Mouse (Mus musculus) MEL (cell line): ENCODE measurements around the gene Fam151a. TPM values are rescaled to one million over a fixed set of nuclear protein-coding genes. Genes with fewer than 3 reads are reported as not detected.

Source experiments
- DNase-seq: peaks from one replicate; pipeline ENCODE4 v3.0.0; 2011; ENCODE audit warnings: low read depth, low spot score
- H3K27ac ChIP-seq: 2 replicates; pipeline ENCODE4 v1.5.1; 2012; ENCODE audit warnings: low read depth, mild to moderate bottlenecking, control low read depth, low read length, moderate library complexity; ENCODE audit not compliant: control insufficient read depth
- H3K27me3 ChIP-seq, 2 experiments: fragments of 150-350 bp in 1 of 2; sonication (generic) in 1 of 2; 2 replicates each; pipeline ENCODE4 v1.6.1; 2012; ENCODE audit warnings: low read length in 2 of 2, mild to moderate bottlenecking in 2 of 2, improper control_type of control experiment in 1 of 2, moderate library complexity in 1 of 2; ENCODE audit not compliant: insufficient read depth in 2 of 2, control insufficient read depth in 1 of 2
- H3K36me3 ChIP-seq, 2 experiments: 2 replicates each; pipeline ENCODE4 v1.6.1; 2012 to 2014; ENCODE audit warnings: low read length in 2 of 2, improper control_type of control experiment in 1 of 2, inconsistent platforms in 1 of 2, mild to moderate bottlenecking in 1 of 2; ENCODE audit not compliant: insufficient read depth in 2 of 2, control insufficient read depth in 1 of 2
- H3K4me1 ChIP-seq, 2 experiments: fragments of 150-350 bp in 1 of 2; sonication (generic) in 1 of 2; 2 replicates each; pipeline ENCODE4 v1.6.1; 2012; ENCODE audit warnings: low read length in 2 of 2, improper control_type of control experiment in 1 of 2, mild to moderate bottlenecking in 1 of 2; ENCODE audit not compliant: insufficient read depth in 2 of 2, control insufficient read depth in 1 of 2
- H3K4me3 ChIP-seq, 2 experiments: fragments of 150-350 bp in 1 of 2; sonication (generic) in 1 of 2; 2 replicates each; pipeline ENCODE4 v1.5.1; 2012; ENCODE audit warnings: low read depth in 2 of 2, low read length in 2 of 2, mild to moderate bottlenecking in 2 of 2, moderate library complexity in 2 of 2, control low read depth in 1 of 2, improper control_type of control experiment in 1 of 2; ENCODE audit not compliant: control insufficient read depth in 1 of 2, insufficient read depth in 1 of 2
- H3K79me2 ChIP-seq: 2 replicates; pipeline ENCODE4 v1.6.1; 2012; ENCODE audit warnings: mild to moderate bottlenecking, low read length, moderate library complexity; ENCODE audit not compliant: control insufficient read depth, poor library complexity, insufficient read depth
- H3K9ac ChIP-seq: 2 replicates; pipeline ENCODE4 v1.6.1; 2012; ENCODE audit warnings: low read depth, mild to moderate bottlenecking, control low read depth, low read length, moderate library complexity; ENCODE audit not compliant: control insufficient read depth, poor library complexity, severe bottlenecking
- H3K9me3 ChIP-seq: fragments of 150-350 bp; sonication (generic); replicated peaks from 2 replicates; pipeline ENCODE4 v1.6.1; 2012; ENCODE audit warnings: mild to moderate bottlenecking, low read length, improper control_type of control experiment, moderate library complexity; ENCODE audit not compliant: insufficient read depth
- BHLHE40 ChIP-seq: IDR thresholded peaks from 2 replicates; pipeline ENCODE4 v1.6.1; 2012; ENCODE audit warnings: low read depth, mild to moderate bottlenecking, inconsistent platforms, low read length, improper control_type of control experiment, borderline replicate concordance
- E2F4 ChIP-seq: IDR thresholded peaks from 2 replicates; pipeline ENCODE4 v1.6.1; 2011; ENCODE audit warnings: low read depth, low read length, improper control_type of control experiment, borderline replicate concordance
- ELF1 ChIP-seq: IDR thresholded peaks from 2 replicates; pipeline ENCODE4 v1.6.1; 2014; ENCODE audit warnings: low read depth, mild to moderate bottlenecking, inconsistent platforms, low read length, improper control_type of control experiment, moderate library complexity
- GABPA ChIP-seq: IDR thresholded peaks from 2 replicates; pipeline ENCODE4 v1.6.1; 2012; ENCODE audit warnings: low read depth, mild to moderate bottlenecking, inconsistent platforms, low read length, improper control_type of control experiment, moderate library complexity
- GATA1 ChIP-seq: IDR thresholded peaks from 2 replicates; pipeline ENCODE4 v1.6.1; 2011; ENCODE audit warnings: low read depth, low read length, improper control_type of control experiment
- KAT2A ChIP-seq: conservative IDR thresholded peaks from 2 replicates; pipeline ENCODE4 v1.6.1; 2012; ENCODE audit warnings: low read depth, low read length, improper control_type of control experiment, inconsistent platforms
- MAX ChIP-seq: IDR thresholded peaks from 2 replicates; pipeline ENCODE4 v1.6.1; 2011; ENCODE audit warnings: low read length, improper control_type of control experiment
- MEF2A ChIP-seq: IDR thresholded peaks from 2 replicates; pipeline ENCODE4 v1.6.1; 2014; ENCODE audit warnings: low read depth, mild to moderate bottlenecking, inconsistent platforms, low read length, improper control_type of control experiment; ENCODE audit not compliant: poor library complexity, insufficient replicate concordance, severe bottlenecking; ENCODE audit errors: extremely low read depth
- MXI1 ChIP-seq: IDR thresholded peaks from 2 replicates; pipeline ENCODE4 v1.6.1; 2011; ENCODE audit warnings: mild to moderate bottlenecking, low read depth, low read length, improper control_type of control experiment
- MYC ChIP-seq: IDR thresholded peaks from 2 replicates; pipeline ENCODE4 v1.6.1; 2011; ENCODE audit warnings: low read depth, mild to moderate bottlenecking, low read length, improper control_type of control experiment, moderate library complexity
- NRF1 ChIP-seq: IDR thresholded peaks from 2 replicates; pipeline ENCODE4 v1.6.1; 2014; ENCODE audit warnings: low read depth, mild to moderate bottlenecking, inconsistent platforms, low read length, improper control_type of control experiment, moderate library complexity; ENCODE audit not compliant: poor library complexity, insufficient read depth, severe bottlenecking
- POLR2A ChIP-seq, 2 experiments: IDR thresholded peaks; 2 replicates each; pipeline ENCODE4 v1.6.1; 2011 to 2012; ENCODE audit warnings: low read length in 2 of 2, mild to moderate bottlenecking in 2 of 2, control low read depth in 1 of 2, improper control_type of control experiment in 1 of 2, low read depth in 1 of 2, moderate library complexity in 1 of 2; ENCODE audit not compliant: control insufficient read depth in 1 of 2, insufficient read depth in 1 of 2, poor library complexity in 1 of 2
- RAD21 ChIP-seq: IDR thresholded peaks from 2 replicates; pipeline ENCODE4 v1.6.1; 2011; ENCODE audit warnings: mild to moderate bottlenecking, low read depth, low read length, improper control_type of control experiment
- SIN3A ChIP-seq: IDR thresholded peaks from 2 replicates; pipeline ENCODE4 v1.6.1; 2012; ENCODE audit warnings: low read length, improper control_type of control experiment, inconsistent platforms
- TCF12 ChIP-seq: IDR thresholded peaks from 2 replicates; pipeline ENCODE4 v1.6.1; 2014; ENCODE audit warnings: low read depth, mild to moderate bottlenecking, inconsistent platforms, low read length, improper control_type of control experiment, moderate library complexity
- USF1 ChIP-seq: IDR thresholded peaks from 2 replicates; pipeline ENCODE4 v1.6.1; 2014; ENCODE audit warnings: low read depth, mild to moderate bottlenecking, inconsistent platforms, low read length, improper control_type of control experiment, moderate library complexity
- ZKSCAN1 ChIP-seq: IDR thresholded peaks from 2 replicates; pipeline ENCODE4 v1.6.1; 2012; ENCODE audit warnings: low read depth, mild to moderate bottlenecking, inconsistent platforms, low read length, improper control_type of control experiment, moderate library complexity
- ZMIZ1 ChIP-seq: IDR thresholded peaks from 2 replicates; pipeline ENCODE4 v1.6.1; 2012; ENCODE audit warnings: low read depth, mild to moderate bottlenecking, inconsistent platforms, low read length, improper control_type of control experiment, moderate library complexity
- ZNF384 ChIP-seq: IDR thresholded peaks from 2 replicates; pipeline ENCODE4 v1.6.1; 2012; ENCODE audit warnings: low read depth, mild to moderate bottlenecking, inconsistent platforms, low read length, improper control_type of control experiment
- polyA plus RNA-seq, 2 experiments: library from polyadenylated mRNA; stranded (reverse) in 1 of 2; unstranded in 1 of 2; fragments of >175 nt in 1 of 2; fragments of >200 nt in 1 of 2; gene quantifications; 2 replicates each; pipeline versions ENCODE4 v1.2.1 to v1.2.4; 2012; ENCODE audit warnings: low replicate concordance in 2 of 2, low read depth in 1 of 2; ENCODE audit not compliant: insufficient read length in 2 of 2, insufficient read depth in 1 of 2, missing spikeins in 1 of 2
- total RNA-seq: library from RNA; depleted of rRNA; stranded (reverse); fragments of 300-350 nt; gene quantifications from 2 replicates; pipeline ENCODE4 v1.2.3, GENCODE M21; 2012

Fam151a gene
- total and polyA plus RNA-seq, 3 experiments, result 0.08 TPM; not detected in 2

DNA sequence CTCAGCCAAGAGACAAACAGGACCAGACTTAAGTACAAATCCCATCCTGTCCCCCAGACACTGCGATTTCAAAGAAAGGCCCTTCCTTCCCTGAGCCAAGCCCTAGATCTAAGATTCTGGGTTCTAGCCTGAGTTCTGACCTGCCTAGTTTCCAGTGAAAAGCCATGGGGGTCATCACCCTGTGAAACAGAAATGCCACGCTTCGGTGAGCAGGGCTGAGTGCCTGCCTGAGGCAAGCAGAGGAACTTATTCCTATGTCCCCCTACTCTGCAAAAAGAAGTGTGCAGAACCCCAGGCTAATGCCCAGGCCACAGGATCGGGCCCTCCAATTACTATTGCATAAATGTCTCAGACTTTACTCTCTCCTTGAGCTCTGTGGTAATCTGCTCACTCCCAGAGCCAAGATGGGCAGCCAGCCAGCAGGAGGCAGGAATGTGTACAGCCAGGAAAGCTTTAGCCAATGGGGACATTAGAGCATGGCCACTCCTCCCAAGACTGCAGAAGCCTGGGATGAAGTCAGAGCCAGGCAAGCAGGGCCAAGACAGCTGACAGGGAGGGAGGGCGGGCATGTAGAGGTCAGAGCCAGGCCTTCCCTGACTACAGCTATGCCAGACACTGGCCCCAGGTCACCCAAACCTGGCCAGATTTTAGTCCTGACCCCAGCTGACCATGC is 44.6 kb downstream of the Fam151a start:
- Histone ChIP-seq H3K27ac (no peak overlapping the region), H3K9me3 (no peaks in the 10 kb centered on the region), H3K4me1 (no peaks in the 10 kb centered on the region), H3K4me3 (no peak overlapping the region), H3K27me3 (no peaks in the 10 kb centered on the region), H3K79me2 (no peaks in the 10 kb centered on the region), H3K36me3 (no peaks in the 10 kb centered on the region), H3K9ac (no peak overlapping the region)
- no peak for TF ChIP-seq MAX
- no peak for TF ChIP-seq BHLHE40
- no peak for TF ChIP-seq USF1
- TF ChIP-seq E2F4, result no peak
- TF ChIP-seq SIN3A, result no peak
- TF ChIP-seq GATA1, result no peak
- TF ChIP-seq ELF1, result no peak
- TF ChIP-seq MEF2A, result no peak
- TF ChIP-seq GABPA, result no peak
- no peak for DNase-seq

DNA sequence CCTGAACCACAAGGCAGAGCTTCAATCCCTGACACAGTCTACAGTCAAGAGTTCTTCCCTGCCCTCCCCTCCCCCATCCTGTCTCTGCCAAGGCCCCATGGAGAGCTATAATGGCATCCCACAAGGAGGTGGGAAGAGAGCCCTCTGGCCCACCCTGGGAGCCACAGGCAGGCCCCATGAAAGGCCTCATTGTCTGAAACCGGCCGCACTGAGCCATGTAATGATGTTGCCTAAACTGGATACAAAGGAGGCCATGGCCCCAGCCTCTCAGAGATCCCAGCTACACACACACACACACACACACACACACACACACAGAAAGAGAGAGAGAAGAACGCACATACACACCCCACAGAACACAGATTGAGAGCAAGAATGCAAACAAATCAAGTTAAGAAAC is 46.4 kb downstream of the Fam151a start:
- no peaks in the 10 kb centered on the region for H3K27me3 ChIP-seq
- H3K9ac ChIP-seq, result no peak overlapping the region
- H3K36me3 ChIP-seq, result no peaks in the 10 kb centered on the region
- no peaks in the 10 kb centered on the region for H3K4me1 ChIP-seq
- no peak overlapping the region for H3K4me3 ChIP-seq
- no peak overlapping the region for H3K27ac ChIP-seq
- no peaks in the 10 kb centered on the region for H3K79me2 ChIP-seq
- H3K9me3 ChIP-seq, result no peaks in the 10 kb centered on the region
- TF ChIP-seq ZNF384 (no peak), E2F4 (no peak), RAD21 (no peak), ZMIZ1 (no peak), MEF2A (no peak), POLR2A (IDR thresholded peaks at IDR 0.05; ENCODE audit: control insufficient read depth in 1 of 2, insufficient read depth in 1 of 2, low read depth in 1 of 2, low read length in 2 of 2, poor library complexity in 1 of 2) (no peak), ZKSCAN1 (no peak), NRF1 (no peak), MXI1 (no peak), TCF12 (no peak), KAT2A (no peak), GABPA (no peak), MYC (no peak)
- no peak for DNase-seq
